In the genomic region with DNA sequence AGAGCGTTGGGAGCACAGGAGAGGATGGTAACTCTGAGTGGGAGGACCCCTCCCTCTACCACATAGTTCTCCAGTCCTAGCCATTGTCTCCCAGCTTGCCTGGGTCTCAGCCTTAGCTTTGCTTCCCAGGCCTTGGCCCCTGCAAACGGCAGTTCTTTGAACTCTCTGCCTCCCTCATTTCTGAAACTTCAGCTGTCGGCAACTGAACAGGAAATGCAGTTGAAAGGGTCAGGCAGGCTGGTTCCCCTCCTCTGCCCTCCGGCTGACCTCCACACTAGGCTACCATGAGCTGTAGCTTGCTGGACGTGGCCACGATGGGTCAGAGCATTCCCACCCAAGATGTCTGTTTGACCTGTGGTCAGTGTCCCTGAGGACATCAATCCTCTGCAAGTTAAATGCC, we compare ENCODE assay signal across 10 mouse cellular contexts. TPM values are rescaled to one million over a fixed set of nuclear protein-coding genes. Genes with fewer than 3 reads are reported as not detected.
A peak's percentile ranks its signal among the peaks of the same experiment; 100 is the strongest.
DNase-seq lines count a peak whose midpoint lies in the region; ATAC-seq and TF ChIP-seq lines count a peak whose summit lies in the region.
"Had no signal": no experiment of that assay in that cellular context is flagged by ENCODE, and none has a peak within 500 bp of the region (broad histone marks: within the 10 kb centered on the region; RNA-seq: fewer than 3 reads in every experiment).

No protein-coding gene starts in this region.

- H3K4me2 ChIP-seq in embryonic facial prominence, embryonic 12.5 days (replicated peaks) = no peak overlapping the region
- H3K4me2 ChIP-seq: neural tube, embryonic 12.5 days had no signal

- H3K4me1 ChIP-seq in liver, adult 2 months (ENCODE audit: control insufficient read depth, insufficient read depth, low read length) = peaks cover 3% of the 10 kb centered on the region; the same call in 1 of the 2 replicates
- peaks cover 42% of the 10 kb centered on the region for H3K4me1 ChIP-seq in embryonic facial prominence, embryonic 12.5 days
- peaks cover 25% of the 10 kb centered on the region for H3K4me1 ChIP-seq in midbrain, embryonic 10.5 days

- no peaks in the 10 kb centered on the region for H3K79me2 ChIP-seq in liver, adult 2 months (ENCODE audit: control insufficient read depth, insufficient read depth, low read length)

- H3K36me3 ChIP-seq in liver, adult 2 months (ENCODE audit: control insufficient read depth, insufficient read depth, low read length) = no peaks in the 10 kb centered on the region; the same call in 1 of the 2 replicates
- peaks cover 12% of the 10 kb centered on the region for H3K36me3 ChIP-seq in embryonic facial prominence, embryonic 12.5 days
- H3K36me3 ChIP-seq in midbrain, embryonic 10.5 days = no peaks in the 10 kb centered on the region

- 0 out of 2 replicates have a peak overlapping the region, but pooled peaks have one; percentile 14 for H3K9ac ChIP-seq in liver, adult 2 months (ENCODE audit: low read depth, low read length)
- H3K9ac ChIP-seq in embryonic facial prominence, embryonic 12.5 days = no peak overlapping the region
- H3K9ac ChIP-seq: neural tube, embryonic 12.5 days had no signal

- peak; percentile 50 for DNase-seq in liver, adult 2 months (ENCODE audit: extremely low read depth, low read depth, low spot score)
- no peak for DNase-seq in liver
- peak; percentile 74 for DNase-seq in embryo, embryonic 10.5 days (ENCODE audit: low spot score)
- peak; percentile 58 to 73 for DNase-seq in kidney, postnatal 4 days
- DNase-seq in testis, postnatal 10 days (ENCODE audit: low spot score) = no peak
- DNase-seq in midbrain, embryonic 10.5 days (ENCODE audit: low spot score) = no peak
- DNase-seq: cerebellum, adult 8-10 months; gastrocnemius, postnatal 14 days had no signal

- H3K9me3 ChIP-seq in embryonic facial prominence, embryonic 12.5 days = no peaks in the 10 kb centered on the region
- peaks cover 6% of the 10 kb centered on the region for H3K9me3 ChIP-seq in midbrain, embryonic 10.5 days (replicated peaks)

- ATAC-seq in embryonic facial prominence, embryonic 12.5 days (ENCODE audit: insufficient number of reproducible peaks, insufficient read depth, low FRiP score, low TSS enrichment) = no peak

- no peak for TF ChIP-seq CTCF in liver, adult 2 months (IDR thresholded peaks at IDR 0.05; ENCODE audit: low read depth, low read length)

- no peaks in the 10 kb centered on the region for H3K27me3 ChIP-seq in liver, adult 2 months (ENCODE audit: control insufficient read depth, insufficient read depth, low read length)
- H3K27me3 ChIP-seq in embryonic facial prominence, embryonic 12.5 days = no peaks in the 10 kb centered on the region
- H3K27me3 ChIP-seq in midbrain, embryonic 10.5 days (ENCODE audit: low read depth, poor library complexity, severe bottlenecking) = no peaks in the 10 kb centered on the region
- H3K27me3 ChIP-seq: neural tube, embryonic 12.5 days had no signal

- peak overlapping the region; percentile 68 for H3K27ac ChIP-seq in liver, adult 2 months (replicated peaks; ENCODE audit: insufficient read depth, low read depth, low read length)
- peak overlapping the region; percentile 43; the same call in 1 of the 2 replicates for H3K27ac ChIP-seq in embryonic facial prominence, embryonic 12.5 days
- H3K27ac ChIP-seq in midbrain, embryonic 10.5 days (replicated peaks) = no peak overlapping the region; the same call in 1 of the 2 replicates
- H3K27ac ChIP-seq: neural tube, embryonic 12.5 days had no signal

- H3K4me3 ChIP-seq in liver, adult 2 months (ENCODE audit: insufficient read depth, low read depth, low read length) = no peak overlapping the region
- no peak overlapping the region for H3K4me3 ChIP-seq in embryonic facial prominence, embryonic 12.5 days
- no peak overlapping the region for H3K4me3 ChIP-seq in midbrain, embryonic 10.5 days
- H3K4me3 ChIP-seq: neural tube, embryonic 12.5 days had no signal

- no peak for TF ChIP-seq POLR2A in liver, adult 2 months (IDR thresholded peaks at IDR 0.05; ENCODE audit: extremely low read depth, insufficient read depth, low read length)

- WGBS in liver, adult 2 months = 23% methylated on average over 6 of the region's 6 CpGs
- WGBS in embryonic facial prominence, embryonic 12.5 days = 16% methylated on average over 6 of the region's 6 CpGs
- 42% methylated on average over 6 of the region's 6 CpGs for WGBS in midbrain, embryonic 10.5 days

RNA-seq across cellular contexts. Expression of gene Itga9, which starts 48.5 kb away (rescaled TPM):
- total RNA-seq in liver, adult 2 months (2014; rRNA removed) = 15.8 and 16.1 TPM in 2 replicates
- 5.0 and 9.1 TPM in 2 replicates for polyA plus RNA-seq in liver, adult 2 months (2012; rRNA removed)
- 18.7 and 24.9 TPM in 2 replicates for polyA plus RNA-seq in embryonic facial prominence, embryonic 12.5 days (2016; fragmentation: Nextera tagmentation; extraction: Ambion mirVana)
- polyA plus RNA-seq in midbrain, embryonic 10.5 days (2016; fragmentation: Nextera tagmentation; extraction: Ambion mirVana) = 4.0 and 5.2 TPM in 2 replicates

Comparison
In these comparisons a context has a peak if more than half of its experiments do, and no peak if none do; other contexts are left out.
1. DNase-seq: peak in liver, adult 2 months (single experiment), embryo, embryonic 10.5 days (single experiment) and kidney, postnatal 4 days (2 of 2); none in liver (single experiment), testis, postnatal 10 days (single experiment) and midbrain, embryonic 10.5 days (single experiment).